23 mouse cellular contexts compared by ENCODE assay signal in the genomic region with DNA sequence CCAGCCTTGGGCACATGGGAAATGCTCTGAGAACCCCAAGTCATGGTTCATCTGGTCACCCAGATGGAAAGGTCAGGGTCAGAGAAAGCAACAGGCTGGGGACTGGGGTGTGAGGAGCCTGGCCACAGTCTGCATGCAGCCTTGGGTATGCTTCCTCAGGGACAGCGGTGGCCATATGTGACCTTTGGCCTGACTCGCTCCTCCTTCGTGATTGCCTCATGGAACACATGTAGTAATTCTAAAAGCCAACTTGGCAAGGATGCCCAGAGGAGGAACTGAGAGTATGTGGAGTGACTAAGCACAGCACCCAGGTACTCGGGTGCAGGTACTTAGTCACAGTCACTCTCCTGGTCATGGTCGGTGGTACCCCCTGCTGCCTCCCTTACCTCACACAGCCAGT. TPM values are rescaled to one million over a fixed set of nuclear protein-coding genes. Genes with fewer than 3 reads are reported as not detected.
DNase-seq lines count a peak whose midpoint lies in the region; ATAC-seq and TF ChIP-seq lines count a peak whose summit lies in the region.
"Had no signal": no experiment of that assay in that cellular context is flagged by ENCODE, and none has a peak within 500 bp of the region (broad histone marks: within the 10 kb centered on the region; RNA-seq: fewer than 3 reads in every experiment).

No protein-coding gene starts in this region.

- TF ChIP-seq POLR2A in liver, adult 2 months (IDR thresholded peaks at IDR 0.05; ENCODE audit: extremely low read depth, insufficient read depth, low read length), result no peak

- whole genome bisulfite sequencing in liver, adult 2 months, result 35% methylated on average over 5 of the region's 5 CpGs

- ATAC-seq in megakaryocyte progenitor cell, adult 5-6 weeks (replicated peaks; ENCODE audit: poor library complexity), result no peak
- ATAC-seq: activated CD4-positive, CD25-positive, alpha-beta regulatory T cell, adult 4 months; forebrain, embryonic 15.5 days; inflammation-experienced regulatory T-cells, adult 6 months; Patski had no signal

- TF ChIP-seq CTCF in liver, adult 2 months (IDR thresholded peaks at IDR 0.05; ENCODE audit: low read depth, low read length), result no peak

- no peak overlapping the region for H3K27ac ChIP-seq in liver, adult 2 months (replicated peaks; ENCODE audit: insufficient read depth, low read depth, low read length)
- H3K27ac ChIP-seq: embryonic facial prominence, embryonic 10.5 days; forebrain, embryonic 10.5 days; forebrain, embryonic 15.5 days; heart, embryonic 13.5 days; hindbrain, embryonic 15.5 days had no signal

- no peak overlapping the region for H3K4me3 ChIP-seq in liver, adult 2 months (ENCODE audit: insufficient read depth, low read depth, low read length)
- H3K4me3 ChIP-seq: embryonic facial prominence, embryonic 10.5 days; forebrain, embryonic 10.5 days; forebrain, embryonic 15.5 days; heart, embryonic 13.5 days; hindbrain, embryonic 15.5 days had no signal

- H3K4me1 ChIP-seq in liver, adult 2 months (ENCODE audit: control insufficient read depth, insufficient read depth, low read length), result peaks cover 2% of the 10 kb centered on the region; the same call in 1 of the 2 replicates

- peak; percentile 61 for DNase-seq in adrenal gland, adult 2 months
- no peak for DNase-seq in adrenal gland, adult 18-20 months (ENCODE audit: low spot score in 2 of 2)
- DNase-seq in liver, adult 2 months (ENCODE audit: extremely low read depth, low read depth, low spot score), result peak; percentile 90
- no peak for DNase-seq in liver
- DNase-seq in adrenal gland, postnatal 25 days, result peak; percentile 26
- DNase-seq in spleen, postnatal 10 days (ENCODE audit: low spot score in 2 of 2), result no peak
- DNase-seq in cerebellum, adult 9-10 months, result no peak
- DNase-seq: cerebellum, adult 11 months; cerebellum, adult 8-10 months; cerebellum, postnatal 25 days; gastrocnemius, postnatal 36 days; heart, adult 11 months; heart, postnatal 36 days; kidney, adult 11 months had no signal

- no peaks in the 10 kb centered on the region for H3K36me3 ChIP-seq in liver, adult 2 months (ENCODE audit: control insufficient read depth, insufficient read depth, low read length)
- H3K36me3 ChIP-seq: embryonic facial prominence, embryonic 10.5 days; forebrain, embryonic 10.5 days; forebrain, embryonic 15.5 days; heart, embryonic 13.5 days; hindbrain, embryonic 15.5 days had no signal

- H3K9ac ChIP-seq in liver, adult 2 months (ENCODE audit: low read depth, low read length), result no peak overlapping the region
- H3K9ac ChIP-seq: forebrain, embryonic 15.5 days; heart, embryonic 13.5 days; hindbrain, embryonic 15.5 days had no signal

- no peaks in the 10 kb centered on the region for H3K79me2 ChIP-seq in liver, adult 2 months (ENCODE audit: control insufficient read depth, insufficient read depth, low read length)

- peaks cover 5% of the 10 kb centered on the region; the same call in 1 of the 2 replicates for H3K27me3 ChIP-seq in liver, adult 2 months (ENCODE audit: control insufficient read depth, insufficient read depth, low read length)

RNA-seq across cellular contexts. Expression of a gene that starts 33.1 kb away (rescaled TPM):
- 10 to 100 TPM; 10.2 to 22.0 TPM for total RNA-seq in adrenal gland, adult 2 months (2021)
- 15.2 and 25.1 TPM in 2 replicates for polyA plus RNA-seq in adrenal gland, adult 2 months (2012; rRNA removed)
- total RNA-seq in adrenal gland, adult 18-20 months (2021), result 10 to 100 TPM in 1 of 2 experiments, 1 to 10 TPM in 1; 7.7 to 27.3 TPM
- total RNA-seq in liver, adult 2 months (2014; rRNA removed), result 5.2 and 6.8 TPM in 2 replicates
- polyA plus RNA-seq in liver, adult 2 months (2012; rRNA removed), result 4.4 and 7.8 TPM in 2 replicates
- 10.8 and 11.9 TPM in 2 replicates for total RNA-seq in adrenal gland, postnatal 25 days (2021)
- not detected in 2 replicates for total RNA-seq in megakaryocyte progenitor cell, adult 5-6 weeks (2015)
- not detected in 2 replicates for total RNA-seq in megakaryocyte progenitor cell, adult 5-6 weeks (2017)
- polyA plus RNA-seq: activated CD4-positive, CD25-positive, alpha-beta regulatory T cell, adult 4 months had no signal

Comparison
In these comparisons a context has a peak if more than half of its experiments do, and no peak if none do; other contexts are left out.
1. DNase-seq: peak in adrenal gland, adult 2 months (single experiment), liver, adult 2 months (single experiment) and adrenal gland, postnatal 25 days (single experiment); none in adrenal gland, adult 18-20 months (0 of 2), liver (single experiment), spleen, postnatal 10 days (0 of 2) and cerebellum, adult 9-10 months (single experiment).